28 mouse cellular contexts compared by ENCODE assay signal in the genomic region with DNA sequence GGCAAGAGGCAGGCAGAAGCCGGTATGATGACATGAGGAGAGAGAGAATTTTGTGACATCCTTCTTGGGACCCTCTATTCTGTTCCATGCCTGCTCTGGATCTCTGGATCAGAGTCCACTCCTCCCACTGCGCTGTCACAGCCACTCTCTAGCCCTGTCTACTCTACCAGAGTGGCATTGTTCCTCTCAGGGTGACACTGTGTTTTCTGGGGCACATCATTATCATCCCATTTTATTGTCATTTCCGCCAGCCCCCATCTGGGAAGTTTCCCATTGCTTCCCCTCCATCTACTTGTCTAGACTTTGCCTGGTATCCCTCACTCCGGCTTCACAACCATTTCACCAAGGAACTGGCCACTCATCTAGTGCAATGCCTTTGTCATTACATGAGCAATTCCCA.
"Had no signal": no experiment of that assay in that cellular context is flagged by ENCODE, and none has a peak within 500 bp of the region (broad histone marks: within the 10 kb centered on the region; RNA-seq: fewer than 3 reads in every experiment).

No protein-coding gene starts in this region.

- H3K36me3 ChIP-seq: embryonic facial prominence, embryonic 10.5 days; embryonic facial prominence, embryonic 12.5 days; embryonic facial prominence, embryonic 13.5 days; embryonic facial prominence, embryonic 15.5 days; forebrain, embryonic 12.5 days; forebrain, embryonic 15.5 days; heart, embryonic 10.5 days had no signal

- H3K27me3 ChIP-seq: embryonic facial prominence, embryonic 12.5 days; embryonic facial prominence, embryonic 13.5 days; embryonic facial prominence, embryonic 15.5 days; forebrain, embryonic 12.5 days; forebrain, embryonic 13.5 days; forebrain, embryonic 15.5 days had no signal

- H3K4me1 ChIP-seq: embryonic facial prominence, embryonic 10.5 days; embryonic facial prominence, embryonic 12.5 days; embryonic facial prominence, embryonic 13.5 days; embryonic facial prominence, embryonic 15.5 days; heart, embryonic 10.5 days had no signal

- H3K4me3 ChIP-seq: embryonic facial prominence, embryonic 10.5 days; embryonic facial prominence, embryonic 12.5 days; embryonic facial prominence, embryonic 13.5 days; embryonic facial prominence, embryonic 15.5 days; erythroblast, embryonic 14.5 days; forebrain, embryonic 12.5 days; forebrain, embryonic 13.5 days; forebrain, embryonic 15.5 days; gastrocnemius, adult 2 months; heart, adult 2 months; heart, embryonic 10.5 days had no signal

- H3K4me2 ChIP-seq: embryonic facial prominence, embryonic 12.5 days; embryonic facial prominence, embryonic 13.5 days; embryonic facial prominence, embryonic 15.5 days; forebrain, embryonic 12.5 days; forebrain, embryonic 13.5 days; forebrain, embryonic 15.5 days had no signal

- ATAC-seq: forebrain, embryonic 15.5 days; forebrain, embryonic 16.5 days; forebrain, postnatal 0 days had no signal

- DNase-seq: cerebellum, adult 18-20 months; cerebellum, adult 2 months; cerebellum, adult 8-10 months; cerebellum, adult 9-10 months; cerebellum, adult 9-11 months; cerebellum, postnatal 10 days; cerebellum, postnatal 14 days; cerebellum, postnatal 25 days; cerebellum, postnatal 36 days; embryo, embryonic 11 days; gastrocnemius, adult 2 months; gastrocnemius, postnatal 10 days; gastrocnemius, postnatal 14 days; gastrocnemius, postnatal 25 days; gastrocnemius, postnatal 36 days; heart, adult 18-20 months; heart, adult 2 months had no signal

- H3K27ac ChIP-seq: embryonic facial prominence, embryonic 10.5 days; embryonic facial prominence, embryonic 12.5 days; embryonic facial prominence, embryonic 13.5 days; embryonic facial prominence, embryonic 15.5 days; forebrain, embryonic 12.5 days; forebrain, embryonic 13.5 days; forebrain, embryonic 15.5 days; gastrocnemius, adult 2 months; heart, adult 2 months; heart, embryonic 10.5 days had no signal

- H3K9me3 ChIP-seq: embryonic facial prominence, embryonic 10.5 days; embryonic facial prominence, embryonic 12.5 days; embryonic facial prominence, embryonic 13.5 days; embryonic facial prominence, embryonic 15.5 days; forebrain, embryonic 12.5 days; forebrain, embryonic 13.5 days; forebrain, embryonic 15.5 days; heart, embryonic 10.5 days had no signal

- H3K9ac ChIP-seq: embryonic facial prominence, embryonic 12.5 days; embryonic facial prominence, embryonic 13.5 days; embryonic facial prominence, embryonic 15.5 days; forebrain, embryonic 12.5 days; forebrain, embryonic 13.5 days; forebrain, embryonic 15.5 days; forebrain, postnatal 0 days had no signal
